Comparison of ENCODE assay signal across 11 mouse cellular contexts in the genomic region with DNA sequence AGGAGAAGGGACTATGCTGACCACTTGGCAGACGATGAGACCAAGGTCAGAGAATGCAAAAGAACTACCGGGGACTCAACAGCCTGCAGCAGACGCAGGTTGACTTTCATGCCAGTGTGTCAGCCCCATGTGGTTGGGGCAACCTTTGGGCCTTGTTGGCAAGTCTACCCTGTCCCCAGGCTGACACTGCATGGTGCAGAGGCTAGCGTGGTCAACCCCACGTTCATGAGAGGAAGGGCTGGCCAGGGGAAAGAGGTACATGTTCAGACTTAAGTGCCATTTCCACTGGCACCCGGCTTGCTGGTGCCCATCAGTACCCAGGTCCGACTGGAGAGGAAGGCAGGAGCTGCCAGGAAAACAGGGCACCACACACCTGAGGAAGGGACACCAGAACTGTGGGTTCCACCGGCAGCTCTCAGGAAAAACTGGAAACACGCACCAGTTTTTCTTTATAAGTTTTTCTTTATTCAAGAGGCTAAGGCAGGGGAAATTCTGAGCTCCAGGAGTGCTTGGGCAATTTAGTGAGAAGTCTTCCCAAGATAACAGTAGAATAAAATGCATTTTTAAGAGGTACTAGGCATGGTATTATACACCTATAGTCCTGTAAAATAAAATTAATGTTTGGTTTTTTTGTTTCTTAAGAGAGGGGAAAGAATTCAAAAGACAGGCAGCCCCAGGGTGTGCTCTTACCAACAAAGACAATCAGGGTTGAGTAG.
DNase-seq lines count a peak whose midpoint lies in the region; ATAC-seq and TF ChIP-seq lines count a peak whose summit lies in the region.
"Had no signal": no experiment of that assay in that cellular context is flagged by ENCODE, and none has a peak within 500 bp of the region (broad histone marks: within the 10 kb centered on the region; RNA-seq: fewer than 3 reads in every experiment).

No protein-coding gene starts in this region.

- no peak overlapping the region for H3K27ac ChIP-seq in heart, embryonic 11.5 days (ENCODE audit: low read depth, low read length)
- peak overlapping the region; percentile 55 for H3K27ac ChIP-seq in liver, postnatal 0 days (ENCODE audit: low read depth)
- H3K27ac ChIP-seq: embryonic facial prominence, embryonic 12.5 days; hindbrain, embryonic 13.5 days; neural tube, embryonic 13.5 days had no signal

- no peaks in the 10 kb centered on the region for H3K27me3 ChIP-seq in heart, embryonic 11.5 days (ENCODE audit: control insufficient read depth, insufficient read depth, low read length)
- peaks cover 4% of the 10 kb centered on the region for H3K27me3 ChIP-seq in megakaryocyte, embryonic 14.5 days (replicated peaks)
- H3K27me3 ChIP-seq in liver, postnatal 0 days (ENCODE audit: insufficient read depth, low read length) = no peaks in the 10 kb centered on the region
- H3K27me3 ChIP-seq: embryonic facial prominence, embryonic 12.5 days; neural tube, embryonic 13.5 days had no signal

- no peak for DNase-seq in heart, postnatal 4 days
- peak; percentile 57 for DNase-seq in induced T-regulatory cell, adult 2 months (ENCODE audit: low read depth)
- DNase-seq in liver, postnatal 0 days = no peak
- no peak for DNase-seq in gastrocnemius, adult 8-10 months (ENCODE audit: low spot score in 2 of 2)
- DNase-seq in testis, postnatal 10 days (ENCODE audit: low spot score) = no peak

- TF ChIP-seq EP300 in liver, postnatal 0 days (IDR thresholded peaks at IDR 0.05; ENCODE audit: low read depth) = no peak

- TF ChIP-seq CTCF in liver, postnatal 0 days (IDR thresholded peaks at IDR 0.05; ENCODE audit: low read depth) = no peak

- no peaks in the 10 kb centered on the region for H3K9me3 ChIP-seq in heart, embryonic 11.5 days (replicated peaks; ENCODE audit: control insufficient read depth, low read length)
- no peaks in the 10 kb centered on the region for H3K9me3 ChIP-seq in megakaryocyte, embryonic 14.5 days
- H3K9me3 ChIP-seq in liver, postnatal 0 days (ENCODE audit: low read length) = no peaks in the 10 kb centered on the region
- H3K9me3 ChIP-seq: embryonic facial prominence, embryonic 12.5 days; hindbrain, embryonic 13.5 days; neural tube, embryonic 13.5 days had no signal

- no peak overlapping the region for H3K4me2 ChIP-seq in heart, embryonic 11.5 days
- no peak overlapping the region for H3K4me2 ChIP-seq in liver, postnatal 0 days (ENCODE audit: low read depth, low read length)
- H3K4me2 ChIP-seq: embryonic facial prominence, embryonic 12.5 days; hindbrain, embryonic 13.5 days; neural tube, embryonic 13.5 days had no signal

- peaks cover 17% of the 10 kb centered on the region for H3K4me1 ChIP-seq in heart, embryonic 11.5 days (ENCODE audit: control insufficient read depth, insufficient read depth, low read length)
- H3K4me1 ChIP-seq in megakaryocyte, embryonic 14.5 days = peaks cover 88% of the 10 kb centered on the region
- H3K4me1 ChIP-seq in liver, postnatal 0 days (ENCODE audit: insufficient read depth) = peaks cover 67% of the 10 kb centered on the region

- no peak overlapping the region for H3K4me3 ChIP-seq in heart, embryonic 11.5 days (ENCODE audit: low read depth, low read length)
- peak overlapping the region; percentile 79 for H3K4me3 ChIP-seq in megakaryocyte, embryonic 14.5 days (replicated peaks)
- H3K4me3 ChIP-seq in liver, postnatal 0 days (ENCODE audit: low read depth, low read length) = no peak overlapping the region
- H3K4me3 ChIP-seq: embryonic facial prominence, embryonic 12.5 days; hindbrain, embryonic 13.5 days; neural tube, embryonic 13.5 days had no signal

- H3K9ac ChIP-seq in heart, embryonic 11.5 days (ENCODE audit: low read depth, low read length) = peak overlapping the region; percentile 22; the same call in 1 of the 2 replicates
- H3K9ac ChIP-seq in liver, postnatal 0 days (replicated peaks) = 0 out of 2 replicates have a peak overlapping the region, but pooled peaks have one; percentile 14
- H3K9ac ChIP-seq: embryonic facial prominence, embryonic 12.5 days; hindbrain, embryonic 13.5 days; neural tube, embryonic 13.5 days had no signal

- no peak for ATAC-seq in heart, embryonic 11.5 days (replicated peaks; ENCODE audit: insufficient number of reproducible peaks, low FRiP score, low TSS enrichment)
- ATAC-seq in megakaryocyte, adult 5-6 weeks (ENCODE audit: poor library complexity, severe bottlenecking) = no peak
- ATAC-seq in liver, postnatal 0 days = peak; percentile 2; the same call in 1 of the 2 replicates

- H3K36me3 ChIP-seq in heart, embryonic 11.5 days (ENCODE audit: control insufficient read depth, insufficient read depth, low read length) = no peaks in the 10 kb centered on the region
- no peaks in the 10 kb centered on the region for H3K36me3 ChIP-seq in megakaryocyte, embryonic 14.5 days (replicated peaks; ENCODE audit: low read length)
- no peaks in the 10 kb centered on the region for H3K36me3 ChIP-seq in liver, postnatal 0 days (replicated peaks; ENCODE audit: insufficient read depth, low read length)
- H3K36me3 ChIP-seq: embryonic facial prominence, embryonic 12.5 days; hindbrain, embryonic 13.5 days; neural tube, embryonic 13.5 days had no signal

- 67% methylated on average over 9 of the region's 9 CpGs for WGBS in heart, embryonic 11.5 days (ENCODE audit: insufficient replicate concordance)
- WGBS in liver, postnatal 0 days (ENCODE audit: insufficient replicate concordance) = 44% methylated on average over 9 of the region's 9 CpGs
